Mouse (Mus musculus): Measurements from ENCODE around the gene Nmnat2. TPM values are rescaled to one million over a fixed set of nuclear protein-coding genes. Genes with fewer than 3 reads are reported as not detected.
A peak's percentile ranks its signal among the peaks of the same experiment; 100 is the strongest.

The Nmnat2 gene
- total RNA-seq, 2 experiments from 2014 or later: 104 to 109 TPM

DNA sequence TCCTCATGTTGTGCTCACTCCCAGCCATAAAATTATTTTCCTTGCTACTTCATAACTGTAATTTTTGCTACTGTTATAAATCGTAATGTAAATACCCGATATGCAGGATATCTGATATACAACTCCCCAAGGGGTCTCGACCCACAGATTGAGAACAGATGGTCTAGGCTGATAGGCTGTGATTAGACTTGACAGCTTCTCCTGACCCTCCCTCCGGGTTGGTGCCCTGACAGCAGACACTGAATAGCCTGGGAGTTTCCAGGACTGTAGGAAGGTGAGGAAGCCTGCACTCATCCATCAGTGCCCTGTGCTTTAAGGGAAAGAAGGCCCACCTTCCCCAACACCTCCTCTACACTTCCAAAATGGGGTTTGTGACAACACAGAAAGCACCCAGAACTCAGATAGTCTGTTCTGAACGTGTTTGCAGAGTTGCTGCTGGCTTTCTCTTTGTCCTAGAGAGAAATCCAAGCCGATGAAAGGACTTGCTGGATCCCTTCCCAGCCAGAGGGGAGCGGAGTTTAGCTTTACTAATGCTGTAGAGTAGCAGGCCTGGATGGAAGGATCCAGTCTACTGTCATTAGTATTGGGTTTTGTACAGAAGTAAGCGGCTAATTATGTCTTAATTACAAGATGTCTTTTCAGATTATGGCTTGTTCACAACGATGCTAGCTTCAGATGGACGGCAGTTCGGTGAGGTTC is 61.8 kb downstream of the Nmnat2 start:
- no peak for DNase-seq (ENCODE audit: low spot score in 2 of 2)

DNA sequence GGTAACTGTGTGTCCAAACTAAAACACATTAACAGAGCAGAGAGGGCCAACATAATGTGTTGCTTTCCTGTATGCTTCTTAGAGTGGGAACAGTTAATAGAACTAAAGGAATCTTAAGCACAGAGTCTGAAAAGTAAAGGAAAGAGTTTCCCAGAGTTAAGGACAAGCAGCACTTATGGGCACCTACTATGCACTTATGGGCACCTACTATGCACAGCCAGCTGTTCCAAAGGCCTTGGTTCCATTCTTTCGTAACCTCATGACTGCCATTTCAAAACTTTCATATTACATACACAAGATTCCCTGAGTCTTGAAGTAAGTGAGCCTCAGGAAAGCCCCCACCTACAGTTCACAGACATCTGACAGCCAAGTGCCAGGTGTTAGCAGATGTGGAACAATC is 64.3 kb downstream of the Nmnat2 start:
- DNase-seq (ENCODE audit: low spot score in 2 of 2): no peak

DNA sequence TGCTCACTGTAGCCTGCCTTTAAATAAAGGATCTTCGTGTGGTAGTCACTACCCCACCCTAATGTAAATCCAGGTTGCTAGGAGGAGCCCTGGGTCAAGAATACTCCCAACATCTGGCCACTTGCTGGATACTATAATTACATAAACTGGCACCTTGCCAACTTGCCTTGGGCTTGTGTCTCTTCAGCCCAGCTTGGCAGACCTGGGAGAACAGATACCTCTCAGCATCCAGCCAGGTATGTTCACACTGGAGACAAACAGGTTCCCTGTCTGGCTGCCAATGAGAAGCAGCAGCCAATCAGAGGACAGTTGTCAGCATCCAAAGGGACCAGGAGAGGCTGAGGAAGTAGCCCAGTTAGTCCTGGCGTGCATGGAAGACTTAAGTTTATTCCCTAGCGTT is 64.8 kb downstream of the Nmnat2 start:
- DNase-seq (ENCODE audit: low spot score in 2 of 2): no peak

DNA sequence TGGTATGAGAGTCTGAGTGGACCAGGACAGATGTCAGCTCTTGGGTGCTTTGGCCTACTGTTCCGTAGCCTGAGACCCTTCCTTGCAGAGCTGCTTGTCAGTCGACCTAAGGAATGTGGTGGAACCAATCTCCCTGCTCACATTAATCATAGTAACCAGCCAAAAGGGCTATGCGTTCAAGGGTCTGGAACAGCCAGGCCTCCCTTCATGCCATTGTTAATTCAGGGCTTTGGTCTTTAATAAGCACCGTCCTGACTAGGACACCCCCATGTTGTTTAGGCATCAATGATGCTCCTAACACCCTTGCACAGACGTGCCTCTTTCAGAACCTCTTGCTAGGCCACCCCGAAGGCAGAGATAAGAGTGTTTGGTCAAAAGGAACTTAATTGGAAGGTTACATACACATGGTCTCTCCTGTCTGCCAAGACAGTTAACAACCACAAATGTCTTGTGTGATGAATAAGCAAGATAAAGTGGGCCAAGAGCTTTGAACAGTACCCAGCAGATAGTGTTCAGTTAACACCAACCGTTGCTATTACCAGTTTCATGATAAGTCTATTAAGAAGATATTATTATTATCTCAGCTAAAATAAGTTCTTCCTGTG is 66.3 kb downstream of the Nmnat2 start:
- no peak for DNase-seq (ENCODE audit: low spot score in 2 of 2)

DNA sequence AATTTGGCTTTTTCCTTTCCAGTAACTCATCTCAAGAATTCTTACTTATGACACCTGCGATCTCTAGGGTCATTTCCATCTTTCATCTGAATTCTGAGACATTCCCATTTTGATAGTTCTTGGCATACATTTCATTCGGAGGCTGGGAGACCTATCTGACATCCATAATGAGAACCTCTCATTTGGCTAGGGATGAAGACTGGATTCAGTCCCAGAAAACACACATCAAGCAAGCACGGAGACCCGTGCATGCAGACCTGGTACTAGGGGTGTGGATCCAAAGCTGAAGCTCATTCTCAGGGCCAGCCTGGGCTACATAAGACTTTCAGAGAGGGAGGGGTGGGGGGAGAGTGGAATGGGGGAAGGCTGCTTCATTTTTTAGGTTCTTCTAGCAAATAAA is 68.2 kb downstream of the Nmnat2 start:
- DNase-seq (ENCODE audit: low spot score in 2 of 2): no peak

DNA sequence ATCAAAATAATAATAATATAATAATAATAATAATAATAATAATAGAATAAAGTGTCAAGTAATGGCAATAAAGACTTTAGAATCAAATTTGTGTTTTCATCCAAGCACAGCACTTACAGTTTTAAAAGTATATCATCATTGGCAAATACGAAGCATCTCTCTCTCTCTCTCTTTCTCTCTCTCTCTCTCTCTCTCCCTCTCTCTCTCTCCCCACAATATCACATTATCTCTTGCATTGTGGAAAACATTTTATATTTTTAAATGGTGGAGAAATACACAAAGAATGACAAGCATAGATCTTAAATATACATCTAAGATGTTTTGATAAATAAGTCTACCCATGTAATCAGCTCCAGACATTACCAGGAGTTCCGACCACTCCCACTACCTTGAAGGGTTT is 69.1 kb downstream of the Nmnat2 start:
- DNase-seq (ENCODE audit: low spot score in 2 of 2): no peak

DNA sequence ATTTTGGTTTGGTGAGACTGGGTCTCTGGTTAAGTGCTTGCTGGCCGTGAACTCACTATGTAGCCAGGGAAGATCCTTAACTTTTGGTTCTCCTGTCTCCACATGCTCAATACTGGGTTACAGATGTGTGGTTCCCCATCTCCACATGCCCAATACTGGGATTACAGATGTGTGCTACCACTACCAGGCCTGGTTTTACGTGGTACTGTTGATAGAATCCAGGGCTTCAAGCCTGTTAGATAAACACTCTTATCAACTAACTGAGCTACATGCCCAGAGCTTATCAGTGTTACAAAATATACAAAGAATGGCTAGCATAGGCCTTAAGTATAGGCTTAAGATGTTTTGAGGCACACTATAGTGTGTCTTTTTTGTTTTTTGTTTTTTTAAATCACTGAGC is 69.7 kb downstream of the Nmnat2 start:
- DNase-seq (ENCODE audit: low spot score in 2 of 2): no peak

DNA sequence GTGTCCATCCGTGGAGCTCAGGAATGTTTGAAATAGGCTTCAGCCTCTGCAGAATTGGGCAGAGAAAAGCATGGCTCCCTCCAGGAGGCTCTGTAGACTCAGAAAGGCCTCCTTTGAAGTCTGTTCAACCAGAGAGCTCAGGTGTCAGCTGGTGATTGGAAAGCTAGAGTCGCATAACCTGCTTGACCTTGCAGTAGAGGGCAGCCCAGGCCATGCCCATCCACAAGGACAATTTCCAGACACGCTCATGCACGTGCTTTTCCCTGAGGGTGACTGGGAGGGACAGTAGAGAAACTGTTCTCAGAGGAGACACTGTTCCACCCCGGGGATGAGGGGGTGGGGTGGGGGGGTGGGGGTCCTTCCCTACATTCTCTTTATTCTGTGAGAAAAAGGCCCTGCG is 76.6 kb downstream of the Nmnat2 start:
- DNase-seq (ENCODE audit: low spot score in 2 of 2): no peak

DNA sequence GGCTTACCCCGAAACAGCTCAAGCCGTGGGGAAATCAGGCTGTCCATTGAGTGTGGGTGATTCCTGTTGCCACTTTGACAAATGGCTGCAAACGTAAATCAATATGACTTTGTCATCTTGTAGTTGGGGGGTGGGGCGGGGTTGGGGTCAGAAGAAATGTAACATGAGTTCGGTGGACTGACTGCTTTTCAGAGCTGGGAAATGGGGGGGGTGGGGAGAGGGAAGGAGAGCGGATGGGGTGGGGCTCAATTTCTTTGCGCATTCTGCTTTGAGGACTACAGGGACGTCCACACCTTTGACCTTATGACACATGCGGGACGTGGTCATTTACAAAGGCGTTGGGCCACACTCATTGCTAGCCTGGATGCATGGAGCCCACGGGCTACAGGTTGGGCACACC is 77.2 kb downstream of the Nmnat2 start:
- no peak for DNase-seq (ENCODE audit: low spot score in 2 of 2)

DNA sequence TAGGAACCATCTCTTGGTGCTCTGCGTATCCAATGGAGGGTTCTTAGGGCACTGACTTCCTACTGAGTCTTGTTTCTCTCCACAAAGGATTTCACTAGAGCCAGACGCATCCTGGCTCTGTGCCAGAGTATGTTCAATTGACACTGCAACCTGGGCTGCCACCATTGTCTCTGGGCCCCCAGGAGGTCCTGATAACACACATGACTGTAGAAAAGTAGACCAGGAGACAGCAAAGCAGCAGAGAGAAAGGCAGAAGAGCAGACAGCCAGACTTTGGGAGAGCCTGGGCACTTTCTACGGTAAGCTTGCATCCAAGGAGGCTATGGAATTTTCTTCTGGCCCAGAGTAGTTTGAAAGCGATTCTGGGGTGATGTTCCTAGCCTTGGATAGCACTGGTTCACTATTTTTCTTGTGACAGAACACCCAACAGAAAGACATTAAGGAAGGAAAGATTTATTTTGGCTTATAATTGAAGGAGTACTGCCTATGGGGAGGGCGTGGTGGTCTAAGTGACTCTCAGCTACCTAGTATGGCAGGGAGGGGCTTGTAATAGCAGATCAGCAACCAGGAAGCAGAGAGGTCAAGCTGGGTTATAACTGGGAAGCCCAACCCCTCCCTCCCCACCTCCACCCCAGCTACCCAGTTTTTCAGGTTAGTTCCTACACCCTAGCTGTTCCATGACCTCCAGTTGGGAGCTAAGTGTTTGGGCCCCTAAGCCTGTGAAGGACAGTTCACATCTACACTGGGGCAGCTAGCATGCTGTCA is 78.5 kb downstream of the Nmnat2 start:
- no peak for DNase-seq (ENCODE audit: low spot score in 2 of 2)

DNA sequence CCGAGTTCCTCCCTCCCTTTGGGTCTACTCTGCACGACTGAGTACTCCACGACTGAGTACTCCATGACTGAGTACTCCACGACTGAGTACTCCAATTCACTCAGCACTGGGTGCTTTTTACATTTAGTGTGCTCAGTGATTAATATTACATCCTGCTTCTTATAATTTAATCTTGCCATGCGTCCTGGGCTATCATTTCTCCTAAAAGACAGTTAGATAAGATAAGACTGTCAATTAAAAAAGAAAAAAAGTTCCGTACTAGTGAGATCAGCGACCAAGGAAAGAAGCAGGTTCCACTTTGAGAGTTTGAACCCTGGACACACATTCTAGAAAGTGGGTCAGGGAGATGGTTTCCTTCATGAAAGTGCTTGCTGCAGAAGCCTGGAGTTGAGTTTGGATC is 79.3 kb downstream of the Nmnat2 start:
- DNase-seq (ENCODE audit: low spot score in 2 of 2): no peak

DNA sequence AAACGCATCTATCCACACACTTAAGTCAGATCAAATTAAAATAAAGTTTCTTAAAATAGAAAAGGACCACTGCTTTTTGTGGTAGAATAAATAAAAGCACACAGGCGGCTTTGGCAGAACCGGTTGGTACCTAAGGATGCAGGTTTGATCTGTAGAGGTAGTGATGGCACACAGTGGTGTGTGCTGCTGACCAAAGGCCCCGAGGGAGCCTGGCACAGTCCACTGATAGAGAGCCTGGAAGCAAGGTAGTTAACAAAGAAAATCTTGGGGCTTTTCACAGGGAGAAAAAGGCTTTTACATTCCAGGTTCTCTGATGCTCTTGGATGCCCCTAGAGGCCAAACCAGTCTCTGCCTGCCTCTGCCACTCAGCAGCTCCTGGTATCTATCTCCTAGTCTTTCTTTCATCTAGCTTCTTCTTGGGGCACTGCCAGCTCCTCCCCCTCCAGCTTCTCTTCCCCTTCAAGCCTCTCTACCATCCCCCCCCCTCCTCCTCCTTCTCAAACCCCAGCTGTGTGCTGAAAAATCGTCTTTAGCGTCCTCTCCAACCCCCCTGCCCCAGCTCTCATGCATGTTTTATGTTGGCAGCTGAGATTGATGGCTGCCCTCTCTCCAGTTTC is 80.6 kb downstream of the Nmnat2 start:
- DNase-seq (ENCODE audit: low spot score in 2 of 2): peak; percentile 58 to 81

DNA sequence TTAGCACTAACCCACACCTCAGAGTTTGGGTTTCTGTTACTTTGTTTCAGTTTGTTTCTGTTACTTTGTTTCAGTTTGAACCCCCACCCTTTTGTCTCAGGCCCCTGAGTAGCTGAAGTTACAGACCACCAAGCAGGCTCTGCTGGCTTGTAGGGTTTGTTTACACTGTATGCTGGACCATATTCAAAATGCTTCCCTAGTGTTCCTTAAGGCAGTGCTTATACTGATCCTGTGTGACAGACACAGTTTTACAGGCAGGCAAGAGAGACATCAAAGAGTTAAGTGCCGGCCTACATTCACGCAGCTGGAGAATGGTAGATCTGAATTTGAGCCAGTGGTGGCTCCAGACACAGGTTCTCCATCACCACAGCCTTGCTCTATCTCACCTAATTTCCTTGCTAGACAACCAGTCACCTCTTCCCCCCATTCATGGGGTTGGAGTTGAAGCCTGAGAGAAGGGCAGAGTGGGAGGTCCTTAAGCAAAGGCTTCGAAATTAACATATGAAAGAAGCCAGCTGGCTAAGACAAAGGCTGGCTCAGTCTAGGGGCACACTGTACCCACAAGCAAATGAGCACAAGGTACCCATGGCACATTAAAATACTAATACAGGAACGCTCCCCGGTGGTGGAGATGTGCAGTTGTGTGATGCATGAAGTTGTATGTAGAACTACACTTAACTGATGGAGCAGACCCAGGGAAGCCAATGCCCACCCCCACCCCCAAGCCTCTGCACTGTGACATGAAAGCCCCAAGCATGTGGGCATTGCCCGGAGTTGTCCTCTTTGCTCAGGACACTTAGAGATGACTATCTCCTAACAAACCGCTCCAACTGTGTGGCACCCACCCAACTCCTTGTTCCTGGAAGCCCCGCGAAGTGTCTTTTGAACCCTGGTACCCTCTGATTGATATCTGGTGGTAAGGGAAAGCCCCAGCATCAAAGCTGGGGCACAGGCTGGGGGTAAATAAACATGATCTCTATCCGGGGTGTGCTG is 82.9 kb downstream of the Nmnat2 start:
- DNase-seq (ENCODE audit: low spot score in 2 of 2): peak; percentile 22 to 63

DNA sequence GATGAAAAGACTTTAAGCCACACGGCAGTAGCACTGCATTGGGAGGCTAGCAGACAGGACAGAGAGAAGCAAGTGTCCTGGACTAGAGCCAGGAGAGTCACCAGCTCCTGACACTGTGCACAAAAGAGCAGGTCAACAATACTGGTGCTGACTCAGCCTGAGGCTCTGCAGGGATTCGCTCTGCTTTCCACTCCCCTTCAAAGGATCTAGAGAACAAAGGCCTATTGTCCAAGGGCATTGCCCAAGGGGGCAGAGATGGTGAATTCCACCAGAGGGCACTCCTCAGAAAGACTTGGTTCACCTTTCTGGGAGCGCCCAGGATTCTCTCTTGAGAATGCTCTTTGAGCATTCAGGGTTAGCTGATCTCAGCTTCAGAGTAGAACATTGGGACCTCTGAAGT is 85.3 kb downstream of the Nmnat2 start:
- no peak for DNase-seq (ENCODE audit: low spot score in 2 of 2)

DNA sequence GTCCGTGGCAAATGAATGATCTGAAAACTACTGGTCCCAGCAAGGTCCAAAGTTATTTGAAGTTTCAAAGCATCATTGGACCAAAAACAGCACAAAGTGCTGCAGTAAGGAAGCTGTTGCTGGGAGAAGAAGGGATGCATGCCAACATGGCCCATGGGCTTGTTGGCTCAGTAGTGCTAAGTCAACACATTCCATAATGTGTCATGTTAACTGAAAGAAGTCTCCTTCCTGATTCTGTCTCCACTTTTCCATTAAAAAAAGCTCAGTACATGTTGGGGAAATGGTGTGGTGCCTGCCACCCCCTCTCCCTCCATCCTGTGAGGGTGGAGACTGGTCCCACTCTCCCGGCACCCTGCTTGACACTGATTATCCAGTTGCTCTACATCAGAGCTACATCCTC is 86.3 kb downstream of the Nmnat2 start:
- no peak for DNase-seq (ENCODE audit: low spot score in 2 of 2)

DNA sequence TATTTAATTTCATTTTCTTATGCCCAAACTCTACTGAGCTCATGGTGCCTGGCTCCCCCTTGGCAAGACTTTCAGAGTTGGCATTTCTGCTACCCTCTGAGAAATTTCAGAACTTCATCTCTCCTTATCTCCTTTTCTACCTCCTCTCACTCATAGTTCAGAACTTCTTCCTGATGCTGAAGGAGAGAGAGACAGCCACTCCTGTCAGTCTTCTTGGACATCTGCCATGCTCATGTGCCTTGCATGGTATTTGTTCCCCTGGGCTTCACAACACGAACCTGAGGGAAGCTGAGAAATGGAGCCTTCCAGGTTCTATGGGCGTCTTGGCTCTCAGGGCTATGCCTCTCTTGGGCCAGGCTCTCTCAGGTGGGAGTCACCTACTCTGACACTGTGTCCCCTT is 87.5 kb downstream of the Nmnat2 start:
- DNase-seq (ENCODE audit: low spot score in 2 of 2): no peak

DNA sequence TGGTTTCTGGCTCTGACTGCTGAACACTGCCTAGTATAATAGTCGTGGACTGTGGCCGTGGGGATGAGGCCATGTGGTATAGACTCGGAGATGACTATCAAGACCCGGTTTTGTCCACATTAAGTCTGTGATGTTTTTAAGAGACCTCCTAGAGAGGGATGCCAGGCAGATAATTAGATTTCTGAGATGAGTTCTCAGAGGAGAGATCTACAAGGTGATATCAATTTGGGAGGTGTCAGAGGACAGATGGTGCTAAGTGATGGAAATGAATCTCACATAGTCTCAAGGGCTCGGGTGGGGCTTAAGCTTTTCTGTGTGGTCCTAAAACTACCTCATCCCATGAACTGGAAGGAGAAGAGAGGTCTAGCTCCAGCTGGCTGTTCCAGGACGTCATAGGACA is 88.5 kb downstream of the Nmnat2 start:
- DNase-seq (ENCODE audit: low spot score in 2 of 2): no peak

DNA sequence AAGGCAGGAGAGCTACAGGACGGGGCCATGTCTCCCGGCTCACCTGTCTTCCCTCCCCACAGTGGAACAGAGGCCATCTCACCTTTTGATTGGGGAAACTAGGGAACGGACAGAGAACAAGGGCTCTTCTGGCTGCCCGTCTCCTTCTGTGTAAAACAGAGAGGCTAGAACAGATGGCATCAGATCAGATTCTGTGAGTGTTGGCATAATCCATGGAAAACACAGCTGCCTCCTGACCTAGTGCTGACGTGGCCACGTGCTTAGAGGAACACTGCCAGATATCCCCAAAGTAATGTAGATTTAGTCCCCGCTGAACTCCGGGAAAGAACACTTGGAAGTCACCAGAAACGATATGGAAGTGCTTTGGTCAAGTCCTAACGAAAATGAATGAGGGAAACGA is 90.6 kb downstream of the Nmnat2 start:
- no peak for DNase-seq (ENCODE audit: low spot score in 2 of 2)

DNA sequence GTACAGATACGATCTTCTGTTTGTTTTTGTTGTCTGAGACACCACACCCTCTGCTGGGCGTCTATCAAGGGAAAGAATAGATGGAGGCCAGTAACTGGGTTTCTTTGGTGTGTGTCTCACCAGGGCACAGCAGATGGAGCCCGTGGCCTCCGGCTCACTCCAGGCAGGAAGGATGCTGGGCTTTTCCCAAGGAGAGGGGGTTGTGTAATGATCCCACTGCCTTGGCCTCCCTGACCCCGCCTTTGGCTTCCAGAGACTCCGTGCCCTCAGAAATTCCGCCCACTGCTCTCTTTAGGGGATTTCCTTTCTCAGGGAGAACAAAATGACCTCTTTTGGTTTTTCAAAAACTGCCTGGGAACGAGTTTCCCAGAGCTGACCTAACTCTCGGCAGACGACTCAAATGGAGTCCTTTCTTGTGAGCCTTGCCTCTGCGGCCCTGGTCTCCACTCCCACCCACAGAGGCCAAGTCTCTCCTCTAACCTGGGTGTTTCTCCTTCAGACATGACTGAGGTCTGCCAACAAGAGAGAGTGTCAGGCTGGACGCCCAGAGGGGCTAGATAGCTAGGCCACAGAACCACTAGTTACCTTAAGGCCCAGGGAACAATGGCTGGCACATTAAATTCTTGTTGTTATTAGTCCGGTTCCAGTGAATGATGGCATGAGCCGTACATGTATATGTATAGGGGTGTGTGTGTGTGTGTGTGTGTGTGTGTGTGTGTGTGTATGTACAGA is 93.5 kb downstream of the Nmnat2 start:
- DNase-seq (ENCODE audit: low spot score in 2 of 2): no peak

DNA sequence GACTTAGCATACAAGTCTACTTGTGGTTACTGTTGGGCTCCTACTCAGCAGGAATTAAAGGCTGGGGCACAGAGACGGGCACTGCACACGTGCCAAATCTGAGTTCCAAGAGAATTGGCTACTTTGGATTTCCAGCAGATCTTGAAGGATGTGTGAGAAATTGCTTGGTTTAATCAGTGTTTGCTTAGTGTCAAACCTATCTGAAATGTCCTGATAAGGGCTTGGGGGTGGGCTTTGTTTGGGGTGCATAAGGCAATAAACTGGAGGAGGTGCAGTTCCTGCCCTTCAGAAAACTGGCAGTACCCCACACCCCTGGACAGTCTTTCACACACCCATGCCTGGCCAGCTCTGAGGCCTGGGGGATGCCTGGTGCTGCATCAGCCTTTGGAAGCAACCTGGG is 94.7 kb downstream of the Nmnat2 start:
- DNase-seq (ENCODE audit: low spot score in 2 of 2): no peak
